Mouse (Mus musculus): Measurements from ENCODE around the gene Selenof.

Gene Selenof

DNA sequence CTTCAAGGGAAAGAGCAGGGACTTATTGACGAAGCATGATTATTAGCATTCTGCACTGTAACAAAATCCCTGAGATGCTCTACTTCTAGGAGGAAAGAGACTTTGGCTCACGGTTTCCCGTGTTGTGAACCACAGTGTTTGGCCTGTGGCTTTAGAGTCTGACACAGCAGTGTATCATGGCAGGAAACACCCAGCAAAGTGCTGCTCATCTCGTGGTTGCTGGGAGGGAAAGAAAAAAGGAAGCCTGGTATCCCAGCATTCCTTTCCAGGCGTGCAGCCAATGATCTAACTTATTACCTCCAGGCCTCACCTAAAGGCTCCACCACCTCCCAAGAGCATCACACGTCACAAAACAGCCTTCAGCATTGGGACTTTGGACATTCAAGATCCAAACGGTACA is 32.7 kb downstream of the Selenof start:
- WGBS, result 80% methylated on average over 7 of the region's 7 CpGs

DNA sequence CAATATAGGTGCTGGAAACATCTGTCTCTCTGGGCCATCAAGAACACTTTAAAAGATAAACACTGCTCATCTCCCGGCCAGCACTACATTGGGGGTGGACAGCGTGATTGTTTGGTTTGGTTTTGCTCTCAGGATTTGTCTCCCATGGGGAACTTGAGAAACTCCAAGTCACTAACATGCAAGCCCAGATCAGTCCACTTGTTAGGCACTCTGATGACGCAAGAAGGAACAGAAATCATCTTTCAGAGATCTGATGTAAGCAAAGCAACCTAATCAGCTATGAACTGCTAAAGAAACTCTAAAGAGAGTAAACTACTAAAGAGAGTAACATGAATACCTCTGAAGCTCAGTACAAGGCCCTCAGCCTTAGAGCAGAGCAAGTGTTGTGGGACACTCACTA is 33.5 kb downstream of the Selenof start:
- 90% methylated on average over 3 of the region's 3 CpGs for WGBS

DNA sequence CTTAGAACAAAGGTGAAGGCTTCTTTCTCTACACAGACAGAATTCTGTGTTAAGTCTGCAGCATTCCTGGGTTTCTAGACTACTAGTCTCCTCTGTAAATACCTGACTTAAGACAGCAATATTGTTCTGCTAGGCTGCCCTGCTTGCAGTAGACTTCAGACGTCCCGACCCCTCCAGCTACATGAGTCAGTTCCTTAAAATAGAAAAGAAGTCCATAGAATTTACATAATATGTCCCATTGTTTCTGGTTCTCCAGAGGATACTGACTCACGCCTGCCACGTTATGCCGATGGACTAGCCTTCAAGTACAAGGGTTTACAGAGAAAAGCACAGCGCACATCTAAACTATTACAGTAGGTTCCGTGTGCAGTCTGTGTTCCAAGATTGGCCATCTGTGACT is 34.1 kb downstream of the Selenof start:
- WGBS, result 54% methylated on average over 7 of the region's 7 CpGs

DNA sequence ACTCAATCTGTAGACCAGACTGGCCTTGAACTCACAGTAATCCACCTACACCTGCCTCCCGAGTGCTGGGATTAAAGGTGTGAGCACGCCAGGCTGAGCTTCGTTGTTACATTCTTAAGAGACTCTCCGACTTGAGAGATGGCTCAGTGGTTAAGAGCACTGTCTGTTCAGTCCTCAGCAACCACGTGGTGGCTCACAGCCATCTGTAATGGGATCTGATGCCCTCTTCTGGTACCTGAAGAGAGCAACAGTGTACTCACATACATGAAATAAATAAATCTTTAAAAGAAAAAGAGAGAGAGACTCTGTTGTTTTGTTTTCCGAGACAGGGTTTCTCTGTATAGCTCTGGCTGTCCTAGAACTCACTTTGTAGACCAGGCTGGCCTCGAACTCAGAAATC is 35.7 kb downstream of the Selenof start:
- 63% methylated on average over 7 of the region's 7 CpGs for WGBS

DNA sequence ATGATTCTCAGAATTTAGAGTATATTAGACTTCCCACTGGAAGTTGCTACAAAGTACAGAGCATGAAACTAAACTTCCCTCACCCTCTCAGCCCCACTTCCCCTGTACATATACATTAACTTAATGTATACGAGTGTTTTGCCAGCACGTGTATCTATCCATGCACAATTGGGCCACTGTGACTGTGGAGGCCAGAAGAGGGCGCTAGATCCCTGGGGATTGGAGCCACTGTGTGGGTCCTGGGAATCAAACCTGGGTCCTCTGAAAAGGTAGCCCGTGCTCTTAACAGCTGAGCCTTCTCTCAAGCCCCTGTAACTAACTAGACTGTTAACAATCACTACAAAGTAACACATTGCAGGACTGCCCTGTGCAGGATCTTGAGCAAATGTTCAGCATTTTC is 36.3 kb downstream of the Selenof start:
- 78% methylated on average over 4 of the region's 4 CpGs for WGBS

DNA sequence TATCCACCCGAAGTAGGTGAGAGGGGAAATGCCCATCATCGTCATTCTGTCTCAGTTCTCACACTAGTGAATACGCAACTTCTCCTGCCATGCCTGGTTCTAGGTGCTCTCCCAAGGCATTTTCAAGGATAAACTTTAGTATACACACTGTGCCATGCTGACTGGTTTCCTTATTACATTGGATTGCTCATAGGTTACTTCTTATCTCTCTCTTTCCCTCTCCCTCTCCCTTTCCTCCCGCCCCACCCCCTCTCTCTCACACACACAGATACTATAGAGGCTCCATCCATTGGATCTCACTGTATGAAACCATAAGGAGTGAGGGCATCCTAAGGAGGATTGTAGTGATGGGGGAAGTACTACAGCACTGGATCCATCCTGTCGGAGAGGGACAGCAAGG is 38.0 kb downstream of the Selenof start:
- 96% methylated on average over 5 of the region's 5 CpGs for WGBS

DNA sequence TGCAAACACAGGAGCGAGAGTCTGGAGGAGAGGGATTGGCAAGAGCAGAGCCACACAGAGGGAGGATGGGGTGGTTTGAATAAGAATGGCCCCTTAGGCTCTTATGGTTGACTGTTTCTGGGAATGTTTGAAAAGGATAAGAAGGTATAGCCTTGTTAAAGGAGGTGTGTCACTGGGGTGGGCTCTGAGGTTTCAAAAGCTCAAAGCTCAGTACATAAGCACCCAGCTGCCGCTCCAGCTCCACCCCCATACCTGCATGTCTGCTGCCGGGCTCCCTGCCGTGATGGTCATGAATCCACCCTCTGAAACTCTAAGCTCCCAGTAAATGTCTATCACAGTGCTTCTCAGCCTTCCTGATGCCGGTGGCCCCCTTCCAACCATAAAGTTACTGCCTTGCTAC is 40.7 kb downstream of the Selenof start:
- 35% methylated on average over 5 of the region's 5 CpGs for WGBS

DNA sequence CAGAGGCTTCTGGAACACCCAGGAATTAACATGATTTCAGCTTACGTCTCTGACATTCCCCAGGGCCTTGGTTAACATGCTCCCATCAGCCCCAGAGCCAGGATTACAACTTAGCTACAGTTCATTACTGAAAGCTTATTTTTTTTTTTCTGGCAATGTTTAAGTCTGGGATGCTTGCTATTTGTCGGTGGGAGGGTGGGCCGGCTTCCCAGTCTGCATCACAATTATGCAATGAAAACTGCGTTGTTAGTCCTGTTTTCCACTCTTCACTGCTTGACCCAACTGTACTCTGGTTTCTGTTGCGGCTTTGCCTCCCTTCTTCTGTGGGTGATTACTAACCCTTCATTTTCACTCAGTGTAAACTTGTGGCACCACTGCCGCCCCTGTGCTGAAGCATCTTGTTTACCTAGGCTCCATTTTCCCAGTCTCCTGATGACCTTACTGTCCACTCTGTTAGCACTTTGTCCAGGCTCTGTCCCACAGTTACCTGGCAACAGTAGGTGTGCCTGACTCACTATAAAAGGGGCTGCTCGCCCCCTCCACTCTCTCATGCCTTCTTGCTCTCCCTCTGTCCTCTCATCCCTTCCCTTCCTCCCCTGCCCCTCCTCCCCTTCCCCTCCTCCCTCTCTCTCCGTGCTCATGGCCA is 41.6 kb downstream of the Selenof start:
- WGBS, result 53% methylated on average over 8 of the region's 8 CpGs

DNA sequence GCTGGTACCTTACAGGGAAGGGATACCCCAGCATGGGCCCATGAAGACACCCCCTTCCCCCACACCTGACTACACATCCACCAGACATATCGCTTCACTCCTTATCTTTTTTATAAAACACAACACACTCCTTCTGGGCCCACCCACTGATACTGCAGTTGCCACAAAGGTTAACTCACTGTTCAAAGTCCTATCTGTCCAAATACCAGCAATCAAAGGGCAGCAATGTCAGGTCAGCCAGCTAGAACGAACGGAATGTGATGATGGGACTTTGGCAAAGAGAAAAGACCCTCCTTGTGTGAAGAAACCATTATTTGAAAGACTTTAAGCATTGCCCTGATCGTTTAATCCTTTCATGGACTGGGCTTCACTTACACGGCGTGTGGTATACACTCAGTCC is 42.3 kb downstream of the Selenof start:
- 87% methylated on average over 6 of the region's 6 CpGs for WGBS

DNA sequence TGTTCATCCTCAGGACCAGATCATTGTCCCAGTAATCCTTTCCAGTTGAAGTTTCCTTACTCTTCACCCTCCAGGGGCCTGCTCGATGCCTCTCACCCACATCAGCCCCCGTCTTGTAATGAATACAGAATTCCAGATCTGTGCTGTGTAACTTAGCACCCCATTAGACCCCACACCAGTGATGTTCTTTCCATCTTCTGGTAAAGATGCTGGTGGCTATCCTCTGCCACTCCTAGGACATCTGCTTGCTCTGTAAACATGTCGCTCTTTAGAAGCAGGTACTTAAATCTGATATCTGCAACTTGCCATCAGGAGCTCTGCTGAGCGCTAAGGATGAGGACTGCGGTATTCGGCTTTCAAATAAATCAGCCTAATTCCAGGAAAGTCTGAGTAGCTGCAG is 44.2 kb downstream of the Selenof start:
- 85% methylated on average over 6 of the region's 6 CpGs for WGBS

DNA sequence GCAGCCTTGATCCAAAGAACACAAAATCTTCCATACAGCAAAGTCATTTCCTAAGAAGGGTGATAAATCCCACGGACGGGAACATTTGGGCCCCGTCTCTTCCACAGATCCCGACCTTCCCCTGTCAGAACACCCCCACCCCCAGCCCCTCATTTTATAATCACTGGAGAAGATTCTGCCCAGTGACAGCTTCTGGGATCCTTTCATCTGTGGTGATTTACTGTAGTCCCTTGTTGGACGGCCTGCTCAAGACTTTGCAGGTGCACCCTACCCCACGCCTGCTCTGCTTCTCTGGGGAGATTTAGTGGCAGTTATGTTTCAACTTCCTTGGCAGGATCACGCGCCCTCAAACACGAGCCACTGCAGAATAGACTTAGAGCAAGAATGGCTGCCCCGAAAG is 44.6 kb downstream of the Selenof start:
- 85% methylated on average over 10 of the region's 10 CpGs for WGBS

DNA sequence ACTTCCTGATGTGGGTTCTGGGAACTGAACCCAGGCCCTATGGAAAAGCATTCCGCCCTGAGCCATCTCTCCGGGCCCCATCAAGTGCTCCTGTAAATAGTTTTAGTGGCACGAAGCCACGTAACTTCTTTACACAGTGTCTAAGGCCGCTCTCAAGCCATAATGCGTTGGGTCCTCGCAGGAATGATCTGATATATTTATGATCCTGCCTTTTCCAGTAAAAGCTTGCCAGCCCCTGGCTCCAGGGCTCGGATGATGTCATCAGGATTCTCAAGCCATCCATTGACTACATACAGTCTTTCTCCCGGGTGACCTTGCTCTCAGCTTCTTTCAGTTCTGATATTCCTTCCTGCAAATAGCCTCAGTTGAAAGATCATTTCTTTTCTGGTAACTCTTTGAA is 45.4 kb downstream of the Selenof start:
- 83% methylated on average over 9 of the region's 9 CpGs for WGBS

DNA sequence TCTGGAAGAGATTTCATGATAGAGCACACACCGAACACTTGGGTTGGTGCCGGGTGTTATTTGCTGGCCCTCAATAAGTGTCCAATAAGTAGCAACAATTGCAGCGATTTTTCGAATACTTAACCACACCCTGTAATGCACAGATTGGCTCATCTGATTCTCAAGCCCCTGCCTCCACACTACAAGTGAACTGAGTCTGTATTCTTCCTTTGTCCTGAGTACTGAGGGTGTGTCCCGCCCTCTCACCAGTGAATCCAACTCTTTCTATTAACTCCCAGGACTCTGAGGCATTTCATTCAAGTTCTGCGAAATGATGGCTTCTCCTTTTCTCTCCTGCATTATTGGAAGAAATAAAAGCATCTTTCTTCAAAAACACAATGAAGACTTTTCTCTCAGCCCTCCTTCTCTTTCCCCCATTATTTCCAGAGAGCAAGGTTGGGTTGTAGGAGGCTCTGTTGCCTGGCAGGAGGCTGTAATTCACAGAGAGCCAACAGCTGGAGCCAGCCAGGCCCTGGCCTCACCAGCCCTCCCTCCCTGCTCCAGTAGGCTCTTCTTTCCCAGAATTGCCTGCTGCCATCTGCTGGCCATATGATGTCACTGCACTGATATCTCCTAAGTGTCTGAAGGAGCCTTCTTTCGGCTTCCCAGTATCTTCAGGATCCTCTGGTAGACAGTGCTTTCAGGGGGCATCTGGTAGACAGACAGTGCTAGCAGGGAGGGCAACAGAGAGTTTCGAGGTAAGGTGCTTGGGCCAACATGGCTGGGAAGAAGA is 46.7 kb downstream of the Selenof start:
- WGBS, result 37% methylated on average over 8 of the region's 8 CpGs

DNA sequence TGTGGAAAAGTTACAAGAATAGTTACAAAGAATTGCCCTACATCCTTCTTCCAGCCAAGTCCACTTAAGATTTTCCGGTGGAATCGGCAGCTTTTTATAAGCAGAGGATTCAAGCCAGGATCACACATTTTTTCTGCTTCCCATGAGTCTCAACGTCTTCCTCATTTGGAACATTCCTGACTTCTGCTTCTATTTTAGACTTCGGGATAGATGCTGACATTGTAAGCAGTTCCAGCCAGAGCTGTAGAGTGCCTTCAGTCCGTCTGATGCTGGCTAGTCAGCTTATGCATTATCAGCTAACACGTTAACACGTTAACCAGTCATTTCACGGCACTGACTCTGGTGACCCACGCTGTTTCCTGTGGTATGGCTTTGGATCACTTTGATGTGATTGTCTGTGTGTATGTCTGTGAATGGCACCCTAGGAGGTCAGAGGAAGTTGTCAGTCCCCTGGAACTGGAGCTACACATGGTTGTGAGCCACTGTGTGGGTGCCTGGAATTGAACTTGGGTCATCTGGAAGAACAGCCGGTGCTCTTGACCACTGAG is 47.6 kb downstream of the Selenof start:
- WGBS, result 32% methylated on average over 10 of the region's 10 CpGs

DNA sequence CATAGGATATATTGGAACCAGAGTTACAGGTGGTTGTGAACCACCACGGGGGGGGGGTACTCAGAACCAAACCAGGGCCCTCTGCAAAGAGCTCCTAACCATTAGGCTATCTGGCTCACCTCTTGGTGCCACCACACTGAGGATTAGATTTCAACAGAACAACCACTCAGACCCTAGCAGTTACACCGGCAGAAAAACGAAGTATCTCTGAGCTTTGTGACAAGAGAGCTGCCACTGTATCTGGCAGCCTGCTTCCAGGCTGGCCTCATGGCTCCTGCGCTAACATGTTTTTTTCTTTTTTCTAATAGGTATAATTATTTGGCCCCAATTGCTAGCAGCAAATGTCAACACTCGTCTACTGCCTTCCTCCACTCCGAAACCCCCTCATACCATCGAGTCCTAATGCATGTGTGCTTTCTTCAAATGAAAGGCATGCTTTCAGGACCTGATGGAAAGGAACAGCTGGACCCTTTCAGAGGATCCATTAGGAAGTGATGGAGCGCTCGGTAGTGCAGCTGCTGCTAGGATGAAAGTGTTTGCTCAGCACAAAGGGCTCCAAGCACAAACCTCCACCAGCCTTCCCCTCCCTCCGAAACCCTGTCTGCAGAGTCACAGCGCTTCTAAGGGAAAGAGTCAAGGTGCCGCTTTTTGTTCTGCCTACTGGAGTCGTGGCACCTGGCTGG is 53.0 kb downstream of the Selenof start:
- WGBS, result 71% methylated on average over 13 of the region's 13 CpGs

DNA sequence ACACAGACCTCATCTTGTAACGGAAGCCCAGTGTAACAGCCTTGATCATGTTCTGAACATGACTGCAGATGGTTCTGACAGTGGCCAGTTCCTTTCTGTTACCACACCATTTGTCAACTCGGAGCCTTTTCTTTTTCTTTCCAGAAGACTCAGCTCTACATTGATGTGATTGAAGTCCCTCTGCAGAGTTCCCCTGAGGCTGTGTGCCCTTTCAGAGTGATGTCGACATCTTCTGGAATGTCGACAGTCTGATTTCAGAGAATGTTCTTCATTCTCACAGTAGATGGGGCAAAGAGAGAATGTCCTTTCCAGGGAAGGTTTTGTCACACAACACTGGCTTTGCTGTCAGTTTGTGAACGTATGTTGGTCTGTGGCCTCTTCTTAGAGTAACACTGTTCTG is 55.6 kb downstream of the Selenof start:
- WGBS, result 70% methylated on average over 5 of the region's 5 CpGs

DNA sequence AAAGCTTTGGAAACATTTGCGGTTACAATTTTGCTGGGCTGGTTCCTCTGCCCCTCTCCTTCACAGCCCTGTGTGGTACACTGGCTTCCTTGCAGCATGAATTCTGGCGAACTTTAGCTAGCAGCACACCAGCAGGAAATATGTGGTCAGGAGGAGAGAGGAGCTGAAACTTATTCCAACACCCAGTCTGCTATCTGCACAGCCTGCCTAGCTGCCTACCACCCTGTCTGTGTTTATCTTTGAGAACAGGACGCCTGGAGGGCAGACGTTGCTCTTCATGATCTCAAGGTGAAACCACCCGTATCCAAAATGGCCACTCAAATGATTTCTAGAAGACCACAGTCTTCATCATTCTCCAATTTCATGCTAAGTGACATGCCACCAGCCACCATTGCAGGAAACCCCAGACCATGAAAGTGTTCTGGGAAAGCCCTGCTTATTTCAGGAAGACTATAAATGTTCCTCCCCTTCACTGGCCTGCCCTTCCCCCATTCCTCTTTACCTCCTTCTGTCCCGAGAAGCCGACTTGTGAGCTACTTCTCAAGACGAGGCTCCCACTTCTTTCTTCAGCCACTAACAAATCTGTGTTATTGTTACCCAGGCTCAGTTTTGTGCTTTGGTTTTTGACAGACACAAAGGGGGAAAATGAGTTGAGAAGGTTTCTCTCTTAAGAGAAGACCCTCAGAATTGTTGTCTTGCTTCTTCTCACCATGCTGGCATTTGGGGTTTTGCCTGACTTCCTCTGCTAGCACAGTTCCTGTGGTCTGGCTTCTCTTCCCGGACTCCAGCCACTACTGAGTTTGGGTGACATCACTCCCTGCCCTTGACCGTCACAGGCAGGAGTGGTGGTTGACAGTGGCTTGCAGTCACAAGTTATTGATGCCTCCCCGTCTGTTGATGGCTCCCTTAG is 58.2 kb downstream of the Selenof start:
- WGBS, result 82% methylated on average over 11 of the region's 11 CpGs

DNA sequence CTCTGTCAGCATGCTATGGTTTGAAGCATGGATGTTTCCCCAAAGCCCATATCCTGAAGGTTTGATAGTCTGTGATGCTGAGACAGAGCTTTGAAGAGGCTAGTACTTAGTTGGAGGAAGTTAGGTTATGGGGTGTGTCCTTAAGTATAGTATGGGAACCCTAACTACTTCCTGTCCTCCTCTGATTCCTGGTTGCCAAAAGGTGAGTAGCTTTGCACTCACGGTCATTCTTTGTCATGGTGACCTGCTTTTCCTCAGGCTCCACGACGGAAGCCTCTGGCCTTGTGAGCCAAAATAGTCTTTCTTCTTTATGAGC is 58.8 kb downstream of the Selenof start:
- WGBS, result 90% methylated on average over 3 of the region's 3 CpGs

DNA sequence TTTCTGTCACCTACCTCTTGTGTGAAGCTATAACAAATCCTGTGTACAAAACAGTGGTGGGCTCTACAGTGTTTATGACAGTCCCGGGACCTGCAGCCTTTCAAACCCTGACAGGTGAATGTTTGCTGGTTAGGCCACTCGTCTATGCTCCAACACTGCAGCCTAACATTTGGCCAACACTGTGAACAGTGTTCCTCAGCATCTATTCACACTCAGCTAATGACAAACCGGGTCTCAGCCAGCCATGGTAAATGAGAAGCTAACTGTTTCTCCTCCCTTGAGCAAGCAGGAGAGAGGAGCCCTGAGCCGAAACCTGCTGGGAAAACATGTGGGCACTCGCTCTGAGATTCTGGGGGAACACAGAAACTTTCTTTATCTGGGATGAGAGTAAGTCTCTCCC is 65.1 kb downstream of the Selenof start:
- WGBS, result 80% methylated on average over 5 of the region's 5 CpGs

DNA sequence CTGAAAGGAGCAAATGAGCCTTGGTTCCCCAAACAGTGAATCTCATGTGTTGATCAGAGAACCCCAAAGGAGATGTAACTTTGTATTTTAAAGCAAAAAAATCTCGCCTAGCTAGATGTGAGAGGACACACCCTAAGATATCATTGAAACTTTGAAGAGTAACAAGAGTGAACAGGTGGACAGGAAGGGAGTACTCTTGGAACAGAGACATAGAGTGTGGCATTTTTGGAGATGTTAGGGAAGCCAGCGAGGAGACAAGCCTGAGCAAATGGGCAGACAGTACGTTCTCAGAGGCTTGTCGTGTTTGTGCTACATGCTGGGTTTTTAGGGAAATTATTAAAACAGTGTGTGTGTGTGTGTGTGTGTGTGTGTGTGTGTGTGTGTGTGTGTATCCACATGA is 68.0 kb downstream of the Selenof start:
- 79% methylated on average over 4 of the region's 4 CpGs for WGBS

DNA sequence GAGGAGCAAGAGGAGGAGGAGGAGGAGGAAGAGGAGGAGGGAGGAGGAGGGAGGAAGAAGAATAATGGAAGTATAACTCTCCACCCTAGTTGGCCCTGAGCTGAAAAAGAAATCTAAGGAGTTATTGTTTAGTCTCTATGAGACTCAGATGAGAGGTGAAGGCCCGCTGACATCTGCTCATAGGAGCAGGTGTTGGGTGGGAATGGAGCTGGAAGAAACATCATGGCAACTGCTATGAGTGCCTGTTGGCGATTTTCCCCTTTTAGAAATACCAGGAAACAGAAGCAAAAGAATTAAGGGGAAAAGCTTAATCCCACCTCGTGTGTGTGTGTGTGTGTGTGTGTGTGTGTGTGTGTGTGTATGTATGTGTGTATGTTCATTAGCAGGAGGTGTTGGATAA is 69.3 kb downstream of the Selenof start:
- WGBS, result 67% methylated on average over 3 of the region's 3 CpGs

DNA sequence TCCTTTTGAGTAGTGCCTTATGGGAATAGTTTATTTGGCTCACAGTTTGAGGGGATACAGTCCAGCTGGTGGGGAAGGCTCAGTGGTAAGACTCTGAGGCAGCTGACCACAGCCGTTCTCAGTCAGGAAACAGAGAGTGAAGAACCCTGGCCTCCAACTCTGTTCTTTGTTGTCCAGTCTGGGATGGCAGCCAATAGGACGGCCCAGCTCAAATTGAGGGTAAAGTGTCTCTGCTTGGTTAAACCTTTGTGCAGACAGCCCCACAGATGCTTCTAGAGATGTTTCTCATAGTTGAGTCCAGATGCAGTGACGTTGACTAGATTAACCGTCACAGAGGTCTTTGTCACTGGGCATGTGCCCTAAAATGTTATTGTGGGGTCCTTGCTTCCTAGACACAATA is 72.0 kb downstream of the Selenof start:
- 80% methylated on average over 4 of the region's 4 CpGs for WGBS

Measured in cerebral cortex, adult 2 months (tissue).